Mouse (Mus musculus): ENCODE data around the gene Wwp2. TPM values are rescaled to one million over a fixed set of nuclear protein-coding genes. Genes with fewer than 3 reads are reported as not detected.

Gene Wwp2
- polyA plus RNA-seq, 1 experiment = 59.8 TPM

- no peak overlapping the region for H3K4me2 ChIP-seq (ENCODE audit: low read depth)
- no peaks in the 10 kb centered on the region for H3K79me2 ChIP-seq (ENCODE audit: control insufficient read depth, insufficient read depth)
- no peaks in the 10 kb centered on the region for H3K36me3 ChIP-seq (ENCODE audit: control insufficient read depth, insufficient read depth)
- TF ChIP-seq POLR2A (IDR thresholded peaks at IDR 0.05; ENCODE audit: insufficient read length, low read depth) = no peak
- no peak for TF ChIP-seq MAX (IDR thresholded peaks at IDR 0.05; ENCODE audit: low read depth)
- no peak for TF ChIP-seq USF1 (IDR thresholded peaks at IDR 0.05; ENCODE audit: low read depth)
- no peak for TF ChIP-seq REST (IDR thresholded peaks at IDR 0.05; ENCODE audit: insufficient read depth, insufficient read length)
- no peak for TF ChIP-seq CEBPB (IDR thresholded peaks at IDR 0.05; ENCODE audit: insufficient read depth, poor library complexity, severe bottlenecking)
- no peak for TF ChIP-seq TCF3 (IDR thresholded peaks at IDR 0.05; ENCODE audit: insufficient read length, low read depth)
- no peak for TF ChIP-seq TCF12 (IDR thresholded peaks at IDR 0.05; ENCODE audit: insufficient read depth, poor library complexity, severe bottlenecking)
- no peak for TF ChIP-seq SRF (IDR thresholded peaks at IDR 0.05; ENCODE audit: control insufficient read depth, insufficient read length, low read depth)
- no peak for TF ChIP-seq MYOD1 (IDR thresholded peaks at IDR 0.05; ENCODE audit: control insufficient read depth in 1 of 3, insufficient read length in 2 of 3, low read depth in 2 of 3)
- no peak for TF ChIP-seq MYOG (IDR thresholded peaks at IDR 0.05; ENCODE audit: control insufficient read depth in 1 of 3, insufficient read depth in 1 of 3, insufficient read length in 2 of 3, low read depth in 2 of 3)
- TF ChIP-seq E2F4 (IDR thresholded peaks at IDR 0.05; ENCODE audit: insufficient read depth) = no peak
- TF ChIP-seq POLR2AphosphoS2 (IDR thresholded peaks at IDR 0.05; ENCODE audit: insufficient read length, low read depth) = no peak
- H3K4me3 ChIP-seq = no peak overlapping the region
- no peak overlapping the region for H3ac ChIP-seq (ENCODE audit: control insufficient read depth, insufficient read length)
- H3K27me3 ChIP-seq (ENCODE audit: control insufficient read depth, insufficient read depth, insufficient read length) = no peaks in the 10 kb centered on the region
Observed at GRCm38 (mm10) chr8:107510204-107510603, 74.0 kb downstream of the Wwp2 start.

GRCm38 (mm10) chr8:107510766-107511165 is 74.6 kb downstream of the Wwp2 start:
- Histone ChIP-seq H3ac (ENCODE audit: control insufficient read depth, insufficient read length) (no peak overlapping the region), H3K36me3 (ENCODE audit: control insufficient read depth, insufficient read depth) (no peaks in the 10 kb centered on the region), H3K27me3 (ENCODE audit: control insufficient read depth, insufficient read depth, insufficient read length) (no peaks in the 10 kb centered on the region), H3K4me2 (ENCODE audit: low read depth) (no peak overlapping the region), H3K79me2 (ENCODE audit: control insufficient read depth, insufficient read depth) (no peaks in the 10 kb centered on the region), H3K4me3 (no peak overlapping the region)
- TF ChIP-seq POLR2A (IDR thresholded peaks at IDR 0.05; ENCODE audit: insufficient read length, low read depth) = no peak
- no peak for TF ChIP-seq REST (IDR thresholded peaks at IDR 0.05; ENCODE audit: insufficient read depth, insufficient read length)
- no peak for TF ChIP-seq E2F4 (IDR thresholded peaks at IDR 0.05; ENCODE audit: insufficient read depth)
- no peak for TF ChIP-seq TCF3 (IDR thresholded peaks at IDR 0.05; ENCODE audit: insufficient read length, low read depth)
- no peak for TF ChIP-seq TCF12 (IDR thresholded peaks at IDR 0.05; ENCODE audit: insufficient read depth, poor library complexity, severe bottlenecking)
- TF ChIP-seq MYOG (IDR thresholded peaks at IDR 0.05; ENCODE audit: control insufficient read depth in 1 of 3, insufficient read depth in 1 of 3, insufficient read length in 2 of 3, low read depth in 2 of 3) = no peak
- no peak for TF ChIP-seq POLR2AphosphoS2 (IDR thresholded peaks at IDR 0.05; ENCODE audit: insufficient read length, low read depth)

GRCm38 (mm10) chr8:107513249-107513648 is 77.1 kb downstream of the Wwp2 start:
- Histone ChIP-seq H3K4me2 (ENCODE audit: low read depth) (no peak overlapping the region), H3K4me3 (no peak overlapping the region), H3ac (ENCODE audit: control insufficient read depth, insufficient read length) (no peak overlapping the region), H3K36me3 (ENCODE audit: control insufficient read depth, insufficient read depth) (peaks cover under 1% of the 10 kb centered on the region), H3K79me2 (ENCODE audit: control insufficient read depth, insufficient read depth) (no peaks in the 10 kb centered on the region), H3K27me3 (ENCODE audit: control insufficient read depth, insufficient read depth, insufficient read length) (no peaks in the 10 kb centered on the region)
- TF ChIP-seq USF1 (IDR thresholded peaks at IDR 0.05; ENCODE audit: low read depth) (no peak), POLR2AphosphoS2 (IDR thresholded peaks at IDR 0.05; ENCODE audit: insufficient read length, low read depth) (no peak), TCF12 (IDR thresholded peaks at IDR 0.05; ENCODE audit: insufficient read depth, poor library complexity, severe bottlenecking) (no peak), CEBPB (IDR thresholded peaks at IDR 0.05; ENCODE audit: insufficient read depth, poor library complexity, severe bottlenecking) (no peak), E2F4 (IDR thresholded peaks at IDR 0.05; ENCODE audit: insufficient read depth) (no peak), REST (IDR thresholded peaks at IDR 0.05; ENCODE audit: insufficient read depth, insufficient read length) (no peak), MAX (IDR thresholded peaks at IDR 0.05; ENCODE audit: low read depth) (no peak), POLR2A (IDR thresholded peaks at IDR 0.05; ENCODE audit: insufficient read length, low read depth) (no peak), MYOG (IDR thresholded peaks at IDR 0.05; ENCODE audit: control insufficient read depth in 1 of 3, insufficient read depth in 1 of 3, insufficient read length in 2 of 3, low read depth in 2 of 3) (no peak), MYOD1 (IDR thresholded peaks at IDR 0.05; ENCODE audit: control insufficient read depth in 1 of 3, insufficient read length in 2 of 3, low read depth in 2 of 3) (no peak), TCF3 (IDR thresholded peaks at IDR 0.05; ENCODE audit: insufficient read length, low read depth) (no peak), SRF (IDR thresholded peaks at IDR 0.05; ENCODE audit: control insufficient read depth, insufficient read length, low read depth) (no peak)

GRCm38 (mm10) chr8:107514949-107515721 is 79.0 kb downstream of the Wwp2 start:
- H3K4me2 ChIP-seq (ENCODE audit: low read depth) = no peak overlapping the region
- H3K27me3 ChIP-seq (ENCODE audit: control insufficient read depth, insufficient read depth, insufficient read length) = no peaks in the 10 kb centered on the region
- TF ChIP-seq POLR2AphosphoS2 (IDR thresholded peaks at IDR 0.05; ENCODE audit: insufficient read length, low read depth) (no peak), USF1 (IDR thresholded peaks at IDR 0.05; ENCODE audit: low read depth) (no peak), MYOD1 (IDR thresholded peaks at IDR 0.05; ENCODE audit: control insufficient read depth in 1 of 3, insufficient read length in 2 of 3, low read depth in 2 of 3) (no peak), SRF (IDR thresholded peaks at IDR 0.05; ENCODE audit: control insufficient read depth, insufficient read length, low read depth) (no peak), TCF12 (IDR thresholded peaks at IDR 0.05; ENCODE audit: insufficient read depth, poor library complexity, severe bottlenecking) (no peak), MAX (IDR thresholded peaks at IDR 0.05; ENCODE audit: low read depth) (no peak), REST (IDR thresholded peaks at IDR 0.05; ENCODE audit: insufficient read depth, insufficient read length) (no peak), E2F4 (IDR thresholded peaks at IDR 0.05; ENCODE audit: insufficient read depth) (no peak), POLR2A (IDR thresholded peaks at IDR 0.05; ENCODE audit: insufficient read length, low read depth) (no peak), MYOG (IDR thresholded peaks at IDR 0.05; ENCODE audit: control insufficient read depth in 1 of 3, insufficient read depth in 1 of 3, insufficient read length in 2 of 3, low read depth in 2 of 3) (no peak)
- no peaks in the 10 kb centered on the region for H3K79me2 ChIP-seq (ENCODE audit: control insufficient read depth, insufficient read depth)
- no peak overlapping the region for H3K4me3 ChIP-seq
- peaks cover 5% of the 10 kb centered on the region for H3K36me3 ChIP-seq (ENCODE audit: control insufficient read depth, insufficient read depth)
- no peak overlapping the region for H3ac ChIP-seq (ENCODE audit: control insufficient read depth, insufficient read length)

Measured in myocyte (in vitro differentiated cells).